Mouse (Mus musculus): ENCODE results near the gene Olfr616. TPM values are rescaled to one million over a fixed set of nuclear protein-coding genes. Genes with fewer than 3 reads are reported as not detected.
"Not testable (repeated sequence)": the region's sequence is repeated elsewhere in the genome, so short reads cannot be mapped to it uniquely, and the experiment has no call there.

The Olfr616 gene
- not detected in 2 replicates for polyA plus RNA-seq (2015; fragmentation: Nextera tagmentation; extraction: Ambion mirVana)

DNA sequence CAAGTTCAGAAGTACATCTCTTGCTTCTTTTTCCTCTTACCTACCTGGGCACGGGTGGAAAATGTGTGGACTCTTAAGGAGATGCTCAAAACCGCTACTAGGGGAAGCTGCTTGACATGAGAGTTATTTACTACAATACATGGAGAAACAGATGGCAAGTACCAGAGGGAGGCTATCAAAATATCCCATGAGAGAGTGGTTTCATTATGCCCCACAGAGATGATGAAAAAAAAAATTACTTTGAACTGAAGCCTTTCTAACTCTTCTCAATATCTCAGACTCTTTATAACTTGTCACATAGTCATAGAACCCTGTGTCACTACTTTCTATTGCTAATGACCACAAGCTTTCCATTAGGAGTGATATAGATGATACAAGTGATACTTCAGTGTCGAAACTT lies at the start of gene Olfr616:
Olfr616 (minus strand) TSS at position 101 of the 400 bp plus-strand sequence.
- ATAC-seq (ENCODE audit: insufficient number of reproducible peaks, low FRiP score, low TSS enrichment, low read depth) = no peak
- Histone ChIP-seq H3K4me3 (no peak within 1 kb of the TSS), H3K9me3 (no peaks in the 10 kb centered on the region), H3K27me3 (no peaks in the 10 kb centered on the region), H3K4me1 (no peaks in the 10 kb centered on the region), H3K4me2 (no peak within 1 kb of the TSS), H3K9ac (no peak within 1 kb of the TSS), H3K36me3 (no peaks in the 10 kb centered on the region), H3K27ac (no peak within 1 kb of the TSS)
- WGBS = 77% methylated on average over 3 of the region's 3 CpGs

DNA sequence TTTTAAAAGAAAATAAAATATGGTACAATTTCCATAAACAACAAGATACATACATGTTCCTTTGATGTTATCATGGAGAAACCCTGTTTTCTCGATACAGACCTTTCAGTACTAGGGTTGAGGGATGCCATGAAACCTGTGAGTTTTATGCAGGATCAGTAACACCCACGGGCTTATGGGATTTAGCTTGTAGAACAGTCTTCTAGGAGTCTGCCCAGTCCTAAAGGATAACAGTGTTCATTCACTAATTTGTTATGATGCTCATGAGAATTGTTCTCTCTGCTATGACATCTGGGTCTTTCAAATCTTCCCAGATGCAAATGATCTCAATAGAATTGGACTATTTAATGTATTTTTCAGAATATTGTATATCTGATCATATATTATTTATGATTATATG lies 43.5 kb upstream of the Olfr616 start, which contains the start of gene Olfr620:
Olfr620 (minus strand) TSS at position 101 of the 400 bp plus-strand sequence.
- no peak within 1 kb of the TSS for H3K4me3 ChIP-seq
- ATAC-seq (ENCODE audit: insufficient number of reproducible peaks, low FRiP score, low TSS enrichment, low read depth) = no peak
- no peak within 1 kb of the TSS for H3K27ac ChIP-seq
- H3K9ac ChIP-seq = no peak within 1 kb of the TSS
- no peaks in the 10 kb centered on the region for H3K4me1 ChIP-seq
- no peaks in the 10 kb centered on the region for H3K27me3 ChIP-seq
- H3K9me3 ChIP-seq = no peaks in the 10 kb centered on the region
- no peak within 1 kb of the TSS for H3K4me2 ChIP-seq
- 66% methylated on average over 2 of the region's 2 CpGs for WGBS
- H3K36me3 ChIP-seq = no peaks in the 10 kb centered on the region

DNA sequence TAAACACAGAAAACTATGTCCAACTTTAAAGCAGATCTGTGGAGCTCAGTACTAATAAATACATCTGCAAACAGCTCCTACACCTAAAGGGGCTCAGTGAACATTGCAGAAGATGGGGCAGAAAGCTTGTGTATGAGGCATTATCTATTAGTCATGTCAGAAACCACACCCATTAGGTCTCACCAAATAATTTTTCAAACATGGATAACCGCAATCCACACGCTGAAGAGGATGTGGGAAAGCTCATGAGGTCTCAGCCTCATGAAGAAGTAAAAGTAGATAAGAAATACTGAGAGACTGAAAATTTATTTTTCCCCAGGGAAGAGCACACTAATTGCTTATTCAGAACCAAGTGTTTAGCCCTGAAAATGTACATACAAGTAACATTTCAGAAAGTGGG lies 38.5 kb upstream of the Olfr616 start:
- Histone ChIP-seq H3K9me3 (no peaks in the 10 kb centered on the region), H3K27ac (no peak overlapping the region), H3K36me3 (no peaks in the 10 kb centered on the region), H3K4me1 (no peaks in the 10 kb centered on the region), H3K4me2 (no peak overlapping the region), H3K9ac (no peak overlapping the region), H3K4me3 (no peak overlapping the region), H3K27me3 (no peaks in the 10 kb centered on the region)
- no peak for ATAC-seq (ENCODE audit: insufficient number of reproducible peaks, low FRiP score, low TSS enrichment, low read depth)
- WGBS = 76% methylated on average over 2 of the region's 2 CpGs

DNA sequence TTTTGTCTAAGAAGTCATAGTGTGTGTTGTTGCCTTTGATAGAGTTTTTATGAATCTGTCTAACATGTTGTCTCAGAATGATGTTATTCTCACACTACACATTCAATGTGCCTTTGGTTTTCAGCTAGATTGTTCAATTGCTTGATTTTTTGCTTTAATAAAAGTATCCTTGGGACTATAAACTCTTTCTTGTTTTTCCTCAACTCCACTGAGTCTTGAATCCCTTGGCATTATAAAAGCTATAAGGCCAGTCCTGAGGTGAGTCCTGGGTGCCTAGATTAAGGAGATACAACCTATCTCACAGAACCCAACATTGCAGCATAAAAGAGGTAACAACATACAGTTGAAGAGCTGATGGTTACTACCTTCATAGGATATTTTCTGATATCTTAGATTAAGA lies 31.3 kb upstream of the Olfr616 start, which contains the start of gene Olfr619:
Olfr619 (plus strand) TSS at position 301 of the 400 bp plus-strand sequence.
- no peak within 1 kb of the TSS for H3K9ac ChIP-seq
- no peak within 1 kb of the TSS for H3K27ac ChIP-seq
- no peak within 1 kb of the TSS for H3K4me3 ChIP-seq
- no peaks in the 10 kb centered on the region for H3K36me3 ChIP-seq
- H3K27me3 ChIP-seq = no peaks in the 10 kb centered on the region
- H3K9me3 ChIP-seq = no peaks in the 10 kb centered on the region
- ATAC-seq (ENCODE audit: insufficient number of reproducible peaks, low FRiP score, low TSS enrichment, low read depth) = no peak
- H3K4me1 ChIP-seq = no peaks in the 10 kb centered on the region
- H3K4me2 ChIP-seq = no peak within 1 kb of the TSS

DNA sequence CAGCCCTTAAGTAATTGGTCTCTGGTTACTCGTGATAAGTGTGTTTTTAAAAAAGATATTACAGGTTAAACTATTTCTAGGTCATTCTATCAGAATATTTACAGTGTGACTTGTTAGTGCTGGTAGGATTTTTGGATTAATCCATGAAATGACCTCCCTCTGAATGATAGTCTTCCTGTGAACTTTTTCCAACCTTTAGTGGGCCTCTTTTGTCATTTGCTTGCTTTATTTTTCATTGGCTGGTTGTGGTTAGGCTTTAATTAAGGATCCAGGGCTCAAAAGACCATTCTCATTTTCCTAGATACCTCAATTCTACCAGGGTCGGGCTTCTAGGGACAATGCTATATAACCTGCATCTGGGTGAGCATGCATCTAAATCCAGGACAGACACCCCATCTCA lies 20.9 kb upstream of the Olfr616 start, which contains the start of gene Olfr618:
Olfr618 (plus strand) TSS at position 301 of the 400 bp plus-strand sequence.
- 55% methylated on average over 2 of the region's 2 CpGs for WGBS
- Histone ChIP-seq H3K27ac (no peak within 1 kb of the TSS), H3K4me2 (no peak within 1 kb of the TSS), H3K36me3 (no peaks in the 10 kb centered on the region), H3K4me3 (no peak within 1 kb of the TSS), H3K9me3 (no peaks in the 10 kb centered on the region), H3K4me1 (no peaks in the 10 kb centered on the region), H3K27me3 (no peaks in the 10 kb centered on the region), H3K9ac (no peak within 1 kb of the TSS)
- ATAC-seq (ENCODE audit: insufficient number of reproducible peaks, low FRiP score, low TSS enrichment, low read depth) = no peak

DNA sequence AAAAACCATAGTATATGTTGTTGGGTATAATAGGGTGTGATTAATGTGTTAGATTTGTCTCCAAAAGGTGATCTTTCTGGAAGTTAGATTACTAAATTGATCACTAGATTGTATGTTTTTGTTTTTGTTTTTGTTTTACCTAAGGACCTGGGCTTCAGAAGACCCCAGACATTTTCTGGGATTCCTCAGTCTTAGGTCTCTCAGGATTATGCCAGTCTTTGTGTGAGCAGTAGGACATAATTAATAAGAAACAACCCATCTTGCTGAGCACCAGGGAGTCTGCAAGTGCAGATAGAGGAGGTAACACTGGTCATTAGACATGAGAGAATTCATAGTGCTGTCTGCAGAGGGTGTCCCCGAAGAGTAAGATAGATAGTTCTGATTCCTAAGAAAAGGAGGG lies 3.8 kb upstream of the Olfr616 start, which contains the start of gene Olfr617:
Olfr617 (plus strand) TSS at position 301 of the 400 bp plus-strand sequence.
- H3K4me1 ChIP-seq = no peaks in the 10 kb centered on the region
- WGBS = 79% methylated on average over 1 of the region's 1 CpGs

DNA sequence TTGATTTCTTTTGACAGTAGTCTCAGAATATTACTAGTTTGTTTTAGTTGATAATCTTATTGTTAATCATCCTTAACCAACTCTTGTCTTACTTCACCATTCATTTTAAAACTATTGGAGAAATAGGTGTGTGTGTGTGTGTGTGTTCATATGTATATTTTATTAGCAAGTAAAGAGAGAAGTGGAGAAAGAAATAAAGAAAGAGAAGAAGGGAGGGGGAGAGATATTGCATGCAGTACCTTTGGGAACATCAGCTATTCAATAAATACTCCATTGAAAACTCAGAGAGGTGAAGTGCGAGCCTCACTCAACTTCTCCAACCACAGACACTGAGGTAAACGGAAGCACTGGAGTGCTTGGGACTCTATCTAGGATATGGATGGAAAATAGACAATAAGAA lies 13.2 kb downstream of the Olfr616 start, which contains the start of gene Olfr615:
Olfr615 (plus strand) TSS at position 301 of the 400 bp plus-strand sequence.
- H3K27ac ChIP-seq = no peak within 1 kb of the TSS
- no peaks in the 10 kb centered on the region for H3K9me3 ChIP-seq
- no peak within 1 kb of the TSS for H3K4me2 ChIP-seq
- no peak within 1 kb of the TSS for H3K4me3 ChIP-seq
- H3K9ac ChIP-seq = no peak within 1 kb of the TSS
- no peaks in the 10 kb centered on the region for H3K36me3 ChIP-seq
- H3K4me1 ChIP-seq = no peaks in the 10 kb centered on the region
- H3K27me3 ChIP-seq = no peaks in the 10 kb centered on the region
- ATAC-seq (ENCODE audit: insufficient number of reproducible peaks, low FRiP score, low TSS enrichment, low read depth) = no peak
- WGBS = 85% methylated on average over 2 of the region's 2 CpGs

More for the DNA sequence above, 3.8 kb upstream of the Olfr616 start, which contains the start of gene Olfr617:
- Histone ChIP-seq H3K36me3 (no peaks in the 10 kb centered on the region), H3K9ac (no peak within 1 kb of the TSS), H3K4me3 (no peak within 1 kb of the TSS), H3K27ac (no peak within 1 kb of the TSS), H3K27me3 (no peaks in the 10 kb centered on the region), H3K4me2 (no peak within 1 kb of the TSS), H3K9me3 (no peaks in the 10 kb centered on the region)
- ATAC-seq (ENCODE audit: insufficient number of reproducible peaks, low FRiP score, low TSS enrichment, low read depth) = no peak

DNA sequence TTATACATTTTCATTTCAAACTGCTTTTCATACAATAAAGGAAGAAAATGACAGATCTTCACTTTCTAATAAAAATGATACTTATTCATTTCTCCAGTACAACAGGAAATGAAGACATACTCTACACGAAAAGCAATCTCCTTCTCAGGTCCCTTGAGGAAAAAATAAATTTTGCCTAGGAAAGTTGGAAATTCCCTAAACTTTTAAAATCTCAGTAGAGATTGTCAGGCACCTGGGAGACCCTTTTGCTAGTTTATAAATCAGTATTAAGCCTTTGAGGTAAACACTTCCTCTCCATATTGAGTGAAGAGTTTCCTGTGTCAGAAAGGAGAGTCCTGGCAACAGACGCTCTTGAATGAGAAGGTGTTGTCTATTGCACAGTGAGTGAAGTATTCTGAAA lies 21.2 kb downstream of the Olfr616 start, which contains the start of gene Olfr613:
Olfr613 (plus strand) TSS at position 301 of the 400 bp plus-strand sequence.
- Histone ChIP-seq H3K4me2 (no peak within 1 kb of the TSS), H3K27ac (no peak within 1 kb of the TSS), H3K9me3 (no peaks in the 10 kb centered on the region), H3K4me3 (no peak within 1 kb of the TSS), H3K27me3 (no peaks in the 10 kb centered on the region), H3K9ac (no peak within 1 kb of the TSS), H3K36me3 (no peaks in the 10 kb centered on the region), H3K4me1 (no peaks in the 10 kb centered on the region)
- 68% methylated on average over 2 of the region's 2 CpGs for WGBS
- no peak for ATAC-seq (ENCODE audit: insufficient number of reproducible peaks, low FRiP score, low TSS enrichment, low read depth)

DNA sequence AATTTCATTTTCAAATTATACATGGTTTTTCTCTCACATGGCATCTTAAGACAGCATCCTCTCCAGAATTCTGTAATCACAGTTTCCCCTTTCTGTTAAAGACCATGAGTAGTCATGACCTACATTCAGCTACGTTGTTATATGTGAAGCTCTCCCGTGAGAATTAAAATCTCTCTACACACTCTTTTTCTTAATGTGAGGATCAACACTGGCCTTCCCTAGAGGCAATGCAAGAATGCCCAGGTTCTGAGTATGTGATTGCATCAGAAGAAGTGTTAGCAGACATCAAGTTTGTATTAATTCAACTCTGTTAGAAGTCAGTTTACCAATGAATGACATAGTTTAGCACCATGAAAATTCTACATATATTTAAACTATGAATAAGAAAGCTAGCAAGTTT lies 26.3 kb downstream of the Olfr616 start, which contains the start of gene Olfr612:
Olfr612 (minus strand) TSS at position 101 of the 400 bp plus-strand sequence.
- H3K4me2 ChIP-seq; ATAC-seq (ENCODE audit: insufficient number of reproducible peaks, low FRiP score, low TSS enrichment, low read depth); H3K36me3 ChIP-seq; H3K27me3 ChIP-seq; H3K4me3 ChIP-seq; H3K9ac ChIP-seq; H3K27ac ChIP-seq; H3K4me1 ChIP-seq; H3K9me3 ChIP-seq: not testable (repeated sequence)
- WGBS = 86% methylated on average over 2 of the region's 2 CpGs

DNA sequence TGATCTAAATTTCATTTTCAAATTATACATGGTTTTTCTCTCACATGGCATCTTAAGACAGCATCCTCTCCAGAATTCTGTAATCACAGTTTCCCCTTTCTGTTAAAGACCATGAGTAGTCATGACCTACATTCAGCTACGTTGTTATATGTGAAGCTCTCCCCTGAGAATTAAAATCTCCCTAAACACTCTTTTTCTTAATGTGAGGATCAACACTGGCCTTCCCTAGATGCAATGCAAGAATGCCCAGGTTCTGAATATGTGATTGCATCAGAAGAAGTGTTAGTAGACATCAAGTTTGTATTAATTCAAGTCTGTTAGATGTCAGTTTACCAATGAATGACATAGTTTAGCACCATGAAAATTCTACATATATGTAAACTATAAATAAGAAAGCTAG lies 48.2 kb downstream of the Olfr616 start, which contains the start of gene Olfr611:
Olfr611 (minus strand) TSS at position 101 of the 400 bp plus-strand sequence.
- H3K4me2 ChIP-seq; H3K27ac ChIP-seq; H3K9me3 ChIP-seq; H3K27me3 ChIP-seq; H3K4me1 ChIP-seq; H3K4me3 ChIP-seq; H3K9ac ChIP-seq; H3K36me3 ChIP-seq; ATAC-seq (ENCODE audit: insufficient number of reproducible peaks, low FRiP score, low TSS enrichment, low read depth): not testable (repeated sequence)
- 63% methylated on average over 1 of the region's 1 CpGs for WGBS
